Mouse (Mus musculus) intestine, embryonic 15.5 days (tissue): ENCODE measurements around the gene Ptrh2. TPM values are rescaled to one million over a fixed set of nuclear protein-coding genes. Genes with fewer than 3 reads are reported as not detected.

Experiments
- ATAC-seq: fragments of 200-750 bp; cut with Nextera tagmentation; 2 replicates; pipeline ENCODE4 v1.8.0; 2017; ENCODE audit warnings: moderate TSS enrichment, moderate library complexity
- H3K27ac ChIP-seq: fragments of 300-500 bp; sonication (generic); 2 replicates; pipeline ENCODE4 v1.5.1; 2015; ENCODE audit warnings: mild to moderate bottlenecking, inconsistent platforms
- H3K27me3 ChIP-seq: fragments of 300-500 bp; sonication (generic); replicated peaks from 2 replicates; pipeline ENCODE4 v1.6.1; 2015; ENCODE audit warnings: inconsistent platforms
- H3K36me3 ChIP-seq: fragments of 300-500 bp; sonication (generic); 2 replicates; pipeline ENCODE4 v1.6.1; 2015; ENCODE audit warnings: inconsistent platforms
- H3K4me1 ChIP-seq: fragments of 300-500 bp; sonication (generic); replicated peaks from 2 replicates; pipeline ENCODE4 v1.6.1; 2015; ENCODE audit warnings: inconsistent platforms
- H3K4me2 ChIP-seq: fragments of 300-500 bp; sonication (generic); replicated peaks from 2 replicates; pipeline ENCODE4 v1.6.1; 2015; ENCODE audit warnings: mild to moderate bottlenecking, inconsistent platforms
- H3K4me3 ChIP-seq: fragments of 300-500 bp; sonication (generic); replicated peaks from 2 replicates; pipeline ENCODE4 v1.5.1; 2015; ENCODE audit warnings: inconsistent platforms
- H3K9ac ChIP-seq: fragments of 300-500 bp; sonication (generic); 2 replicates; pipeline ENCODE4 v1.6.1; 2015; ENCODE audit warnings: inconsistent platforms
- H3K9me3 ChIP-seq: fragments of 300-500 bp; sonication (generic); 2 replicates; pipeline ENCODE4 v1.6.1; 2016; ENCODE audit warnings: inconsistent platforms
- WGBS: fragments of 180-500 bp; shearing (Covaris S2); methylation state at CpG from one replicate; pipeline ENCODE4 v1.1.7; 2015; 5-methylcytosine and 5-hydroxymethylcytosine counted together
- polyA plus RNA-seq: library from polyadenylated mRNA; unstranded; fragments of >200 nt; fragmentation: Nextera tagmentation; extraction: Ambion mirVana; gene quantifications from 2 replicates; pipeline ENCODE4 v1.2.1, GENCODE M21; 2015

Gene Ptrh2
- polyA plus RNA-seq, 1 experiment from 2014 or later: 33.1 TPM

GRCm38 (mm10) chr11:86653446-86653845 lies 30.3 kb upstream of the Ptrh2 start:
- WGBS: 43% methylated on average over 3 of the region's 3 CpGs
- no peak overlapping the region for H3K27ac ChIP-seq
- ATAC-seq: no peak
- H3K9ac ChIP-seq: no peak overlapping the region
- H3K9me3 ChIP-seq: no peaks in the 10 kb centered on the region
- H3K4me3 ChIP-seq: no peak overlapping the region
- H3K4me1 ChIP-seq: no peaks in the 10 kb centered on the region
- no peaks in the 10 kb centered on the region for H3K36me3 ChIP-seq
- no peaks in the 10 kb centered on the region for H3K27me3 ChIP-seq
- no peak overlapping the region for H3K4me2 ChIP-seq

- no peaks in the 10 kb centered on the region for H3K4me1 ChIP-seq
- H3K9ac ChIP-seq: no peak overlapping the region
- 87% methylated on average over 4 of the region's 4 CpGs for WGBS
- no peaks in the 10 kb centered on the region for H3K36me3 ChIP-seq
- H3K9me3 ChIP-seq: no peaks in the 10 kb centered on the region
- ATAC-seq: no peak
- H3K27me3 ChIP-seq: no peaks in the 10 kb centered on the region
- H3K4me2 ChIP-seq: no peak overlapping the region
- no peak overlapping the region for H3K4me3 ChIP-seq
- no peak overlapping the region for H3K27ac ChIP-seq
These were observed 29.7 kb upstream of the Ptrh2 start for GRCm38 (mm10) chr11:86654096-86654495.

- H3K36me3 ChIP-seq: no peaks in the 10 kb centered on the region
- 0 out of 2 replicates have a peak, but pooled peaks have one; percentile 43 for ATAC-seq
- 11% methylated on average over 1 of the region's 1 CpGs for WGBS
- H3K27ac ChIP-seq: no peak overlapping the region
- no peaks in the 10 kb centered on the region for H3K4me1 ChIP-seq
- H3K27me3 ChIP-seq: no peaks in the 10 kb centered on the region
- no peak overlapping the region for H3K9ac ChIP-seq
- H3K4me3 ChIP-seq: no peak overlapping the region
- H3K4me2 ChIP-seq: no peak overlapping the region
- no peaks in the 10 kb centered on the region for H3K9me3 ChIP-seq
These were observed 28.1 kb upstream of the Ptrh2 start for GRCm38 (mm10) chr11:86655671-86656070.

- H3K4me3 ChIP-seq: no peak overlapping the region
- no peaks in the 10 kb centered on the region for H3K27me3 ChIP-seq
- no peak for ATAC-seq
- no peak overlapping the region for H3K27ac ChIP-seq
- WGBS: 75% methylated on average over 4 of the region's 4 CpGs
- no peak overlapping the region for H3K9ac ChIP-seq
- no peaks in the 10 kb centered on the region for H3K9me3 ChIP-seq
- no peak overlapping the region for H3K4me2 ChIP-seq
- peaks cover 3% of the 10 kb centered on the region; the same call in 1 of the 2 replicates for H3K36me3 ChIP-seq
- H3K4me1 ChIP-seq: no peaks in the 10 kb centered on the region
These were observed 26.8 kb upstream of the Ptrh2 start for GRCm38 (mm10) chr11:86656849-86657567.

GRCm38 (mm10) chr11:86657863-86658262 lies 25.9 kb upstream of the Ptrh2 start:
- no peak for ATAC-seq
- Histone ChIP-seq H3K4me3 (no peak overlapping the region), H3K4me2 (no peak overlapping the region), H3K27ac (no peak overlapping the region), H3K9me3 (no peaks in the 10 kb centered on the region), H3K4me1 (no peaks in the 10 kb centered on the region), H3K27me3 (no peaks in the 10 kb centered on the region), H3K9ac (no peak overlapping the region), H3K36me3 (peaks cover 3% of the 10 kb centered on the region; the same call in 1 of the 2 replicates)

GRCm38 (mm10) chr11:86662986-86663895 lies 20.5 kb upstream of the Ptrh2 start:
- no peak overlapping the region for H3K4me2 ChIP-seq
- WGBS: 93% methylated on average over 8 of the region's 8 CpGs
- H3K9ac ChIP-seq: no peak overlapping the region
- H3K4me3 ChIP-seq: no peak overlapping the region
- H3K4me1 ChIP-seq: no peaks in the 10 kb centered on the region
- H3K36me3 ChIP-seq: peaks cover 3% of the 10 kb centered on the region; the same call in 1 of the 2 replicates
- no peaks in the 10 kb centered on the region for H3K27me3 ChIP-seq
- no peaks in the 10 kb centered on the region for H3K9me3 ChIP-seq
- peak; percentile 72; the same call in 1 of the 2 replicates for ATAC-seq
- no peak overlapping the region for H3K27ac ChIP-seq

- Histone ChIP-seq H3K4me1 (no peaks in the 10 kb centered on the region), H3K9me3 (no peaks in the 10 kb centered on the region), H3K27ac (no peak overlapping the region), H3K4me3 (no peak overlapping the region), H3K36me3 (peaks cover 3% of the 10 kb centered on the region; the same call in 1 of the 2 replicates), H3K27me3 (no peaks in the 10 kb centered on the region), H3K4me2 (no peak overlapping the region), H3K9ac (no peak overlapping the region)
- no peak for ATAC-seq
These were observed 19.8 kb upstream of the Ptrh2 start for GRCm38 (mm10) chr11:86663977-86664376.

- Histone ChIP-seq H3K9ac (no peak overlapping the region), H3K4me1 (no peaks in the 10 kb centered on the region), H3K36me3 (peaks cover 3% of the 10 kb centered on the region; the same call in 1 of the 2 replicates), H3K4me3 (no peak overlapping the region), H3K9me3 (no peaks in the 10 kb centered on the region), H3K4me2 (no peak overlapping the region), H3K27ac (no peak overlapping the region), H3K27me3 (no peaks in the 10 kb centered on the region)
- WGBS: 87% methylated on average over 3 of the region's 3 CpGs
- no peak for ATAC-seq
These were observed 19.4 kb upstream of the Ptrh2 start for GRCm38 (mm10) chr11:86664406-86664805.

- Histone ChIP-seq H3K4me1 (no peaks in the 10 kb centered on the region), H3K27ac (no peak overlapping the region), H3K36me3 (no peaks in the 10 kb centered on the region), H3K4me2 (no peak overlapping the region), H3K9me3 (no peaks in the 10 kb centered on the region), H3K4me3 (no peak overlapping the region), H3K27me3 (no peaks in the 10 kb centered on the region), H3K9ac (no peak overlapping the region)
- WGBS: 85% methylated on average over 2 of the region's 2 CpGs
- ATAC-seq: no peak
These were observed 16.2 kb upstream of the Ptrh2 start for GRCm38 (mm10) chr11:86667553-86667952.

- Histone ChIP-seq H3K36me3 (no peaks in the 10 kb centered on the region), H3K4me1 (no peaks in the 10 kb centered on the region), H3K27me3 (no peaks in the 10 kb centered on the region), H3K4me2 (no peak overlapping the region), H3K9me3 (no peaks in the 10 kb centered on the region), H3K4me3 (no peak overlapping the region), H3K9ac (no peak overlapping the region), H3K27ac (no peak overlapping the region)
- 89% methylated on average over 3 of the region's 3 CpGs for WGBS
- no peak for ATAC-seq
These were observed 15.6 kb upstream of the Ptrh2 start for GRCm38 (mm10) chr11:86668169-86668568.

GRCm38 (mm10) chr11:86671041-86671675 lies 12.6 kb upstream of the Ptrh2 start:
- Histone ChIP-seq H3K4me1 (no peaks in the 10 kb centered on the region), H3K9ac (no peak overlapping the region), H3K4me2 (no peak overlapping the region), H3K36me3 (no peaks in the 10 kb centered on the region), H3K27me3 (no peaks in the 10 kb centered on the region), H3K4me3 (no peak overlapping the region), H3K9me3 (no peaks in the 10 kb centered on the region), H3K27ac (no peak overlapping the region)
- no peak for ATAC-seq
- WGBS: 73% methylated on average over 3 of the region's 3 CpGs

- Histone ChIP-seq H3K27ac (no peak overlapping the region), H3K4me2 (no peak overlapping the region), H3K4me3 (no peak overlapping the region), H3K4me1 (no peaks in the 10 kb centered on the region), H3K36me3 (no peaks in the 10 kb centered on the region), H3K9me3 (no peaks in the 10 kb centered on the region), H3K9ac (no peak overlapping the region), H3K27me3 (no peaks in the 10 kb centered on the region)
- ATAC-seq: no peak
- 80% methylated on average over 3 of the region's 3 CpGs for WGBS
These were observed 11.0 kb upstream of the Ptrh2 start for GRCm38 (mm10) chr11:86672772-86673171.
